Mouse (Mus musculus) liver, embryonic 14.5 days (tissue): ENCODE measurements around the gene Hivep3.

Experiments
- CTCF ChIP-seq: IDR thresholded peaks from 2 replicates; pipeline ENCODE4 v1.5.1; 2016; ENCODE audit warnings: antibody characterized with exemption, low read depth, control low read depth
- EP300 ChIP-seq: IDR thresholded peaks from 2 replicates; pipeline ENCODE4 v1.6.1; 2016; ENCODE audit warnings: antibody characterized with exemption, low read depth

DNA sequence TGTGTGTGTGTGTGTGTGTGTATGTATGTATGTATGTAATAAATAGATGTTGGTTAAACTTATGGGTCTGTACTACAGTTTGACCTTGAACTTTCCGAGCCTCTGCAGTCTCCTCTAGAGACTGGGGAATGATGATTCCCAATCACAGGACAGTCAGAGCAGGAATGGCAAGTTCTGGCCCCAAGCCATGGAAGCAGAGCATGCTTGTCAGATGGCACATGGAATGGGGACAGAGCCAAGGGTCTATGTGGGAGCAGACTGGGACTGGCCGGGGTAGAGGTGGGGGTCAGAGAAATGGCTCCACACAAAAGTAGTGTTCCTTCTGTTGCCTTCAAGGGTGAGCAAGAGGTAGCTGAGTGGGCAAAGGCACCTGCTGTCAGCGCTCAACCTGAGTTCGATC, 434.8 kb downstream of the Hivep3 start:
- TF ChIP-seq CTCF (no peak), EP300 (no peak)
